Mouse (Mus musculus) retina, adult 2 months (tissue): ENCODE data around the gene Rgs4.

Experiments
- DNase-seq: peaks from one replicate; pipeline ENCODE4 v3.0.0-alpha.2; 2012; ENCODE audit warnings: low read depth, low spot score

Rgs4 gene

GRCm38 (mm10) chr1:169747473-169747872 is at the start of gene Rgs4:
TSS of gene Rgs4 (minus strand) at chr1:169747642.
- DNase-seq: no peak

- no peak for DNase-seq
Observed at GRCm38 (mm10) chr1:169792437-169792836, 45.0 kb upstream of the Rgs4 start.

GRCm38 (mm10) chr1:169785981-169786380 is 38.5 kb upstream of the Rgs4 start:
- no peak for DNase-seq

GRCm38 (mm10) chr1:169776566-169776965 is 29.1 kb upstream of the Rgs4 start:
- DNase-seq: no peak

- DNase-seq: no peak
Observed at GRCm38 (mm10) chr1:169764619-169764955, 17.1 kb upstream of the Rgs4 start.

- no peak for DNase-seq
Observed at GRCm38 (mm10) chr1:169763858-169764618, 16.6 kb upstream of the Rgs4 start.

GRCm38 (mm10) chr1:169762524-169762923 is 15.1 kb upstream of the Rgs4 start:
- DNase-seq: no peak

GRCm38 (mm10) chr1:169756532-169756931 is 9.1 kb upstream of the Rgs4 start:
- no peak for DNase-seq

GRCm38 (mm10) chr1:169752395-169752794 is 5.0 kb upstream of the Rgs4 start:
- no peak for DNase-seq

GRCm38 (mm10) chr1:169748439-169748838 is 997 bp upstream of the Rgs4 start:
- DNase-seq: no peak

GRCm38 (mm10) chr1:169747902-169748301 is 460 bp upstream of the Rgs4 start:
- no peak for DNase-seq

- no peak for DNase-seq
Observed at GRCm38 (mm10) chr1:169741147-169741546, 6.3 kb downstream of the Rgs4 start.

GRCm38 (mm10) chr1:169737231-169737630 is 10.2 kb downstream of the Rgs4 start:
- DNase-seq: no peak

- no peak for DNase-seq
Observed at GRCm38 (mm10) chr1:169736139-169736538, 11.3 kb downstream of the Rgs4 start.

- DNase-seq: no peak
Observed at GRCm38 (mm10) chr1:169730599-169731100, 16.8 kb downstream of the Rgs4 start.

GRCm38 (mm10) chr1:169726319-169726718 is 21.1 kb downstream of the Rgs4 start:
- DNase-seq: no peak

- no peak for DNase-seq
Observed at GRCm38 (mm10) chr1:169721836-169722235, 25.6 kb downstream of the Rgs4 start.

GRCm38 (mm10) chr1:169704395-169705087 is 42.9 kb downstream of the Rgs4 start:
- no peak for DNase-seq

GRCm38 (mm10) chr1:169699184-169699583 is 48.3 kb downstream of the Rgs4 start:
- no peak for DNase-seq

- no peak for DNase-seq
Observed at GRCm38 (mm10) chr1:169697236-169697635, 50.2 kb downstream of the Rgs4 start.

GRCm38 (mm10) chr1:169695356-169695755 is 52.1 kb downstream of the Rgs4 start:
- no peak for DNase-seq

- DNase-seq: no peak
Observed at GRCm38 (mm10) chr1:169693537-169693936, 53.9 kb downstream of the Rgs4 start.

GRCm38 (mm10) chr1:169693040-169693439 is 54.4 kb downstream of the Rgs4 start:
- DNase-seq: no peak
